Mouse (Mus musculus) T-cell, adult 2 months (primary cell): ENCODE data around the gene Rorc.

Source experiments
- DNase-seq: peaks from one replicate; pipeline ENCODE4 v3.0.0; 2022; ENCODE audit warnings: low spot score

Gene Rorc

GRCm38 (mm10) chr3:94372641-94373040, at the start of gene Rorc:
TSS of gene Rorc (plus strand) at chr3:94372794.
- DNase-seq, result no peak

DNA sequence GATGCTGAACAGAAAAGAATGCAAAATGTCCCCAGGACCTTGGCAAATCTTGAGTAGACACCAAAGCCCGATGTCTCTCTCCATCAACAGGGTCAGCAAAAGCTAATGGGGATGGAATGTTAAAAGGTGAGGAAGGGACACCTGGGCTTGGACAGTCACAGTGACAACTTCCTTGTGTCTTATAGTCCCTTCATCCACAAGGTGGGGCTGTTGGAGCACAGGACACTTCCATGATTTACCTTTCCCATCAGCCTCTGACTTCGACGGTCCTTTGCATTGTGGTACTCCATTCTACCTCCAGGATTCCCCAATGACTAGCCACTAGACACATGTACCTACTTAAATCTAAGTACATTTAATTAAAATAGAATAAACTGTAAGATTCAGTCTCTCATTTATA, 43.9 kb upstream of the Rorc start:
- no peak for DNase-seq

GRCm38 (mm10) chr3:94334442-94334841, 38.2 kb upstream of the Rorc start:
- DNase-seq, result no peak

DNA sequence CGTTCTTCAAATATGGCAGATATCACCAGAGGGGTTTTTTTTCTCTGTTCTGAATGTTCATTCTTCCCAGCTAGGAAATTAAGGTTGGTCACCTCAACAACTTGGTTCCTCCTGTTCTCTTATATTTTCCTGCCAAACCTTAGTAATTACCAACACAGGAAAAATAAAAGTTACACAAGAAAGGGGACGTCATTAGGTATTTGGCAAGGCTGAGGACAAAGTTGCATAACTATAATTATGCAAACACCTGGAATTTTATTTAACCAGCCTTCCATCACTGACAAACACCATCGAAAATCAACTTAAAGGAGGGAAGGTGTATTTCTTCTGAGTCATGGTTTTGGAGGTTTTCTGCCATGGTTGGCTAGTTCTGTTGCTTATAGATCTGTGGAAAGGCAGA, 34.1 kb upstream of the Rorc start:
- DNase-seq, result no peak

GRCm38 (mm10) chr3:94341959-94342422, 30.6 kb upstream of the Rorc start, which contains the start of gene Them5:
TSS of gene Them5 (plus strand) at chr3:94342099.
- no peak for DNase-seq

DNA sequence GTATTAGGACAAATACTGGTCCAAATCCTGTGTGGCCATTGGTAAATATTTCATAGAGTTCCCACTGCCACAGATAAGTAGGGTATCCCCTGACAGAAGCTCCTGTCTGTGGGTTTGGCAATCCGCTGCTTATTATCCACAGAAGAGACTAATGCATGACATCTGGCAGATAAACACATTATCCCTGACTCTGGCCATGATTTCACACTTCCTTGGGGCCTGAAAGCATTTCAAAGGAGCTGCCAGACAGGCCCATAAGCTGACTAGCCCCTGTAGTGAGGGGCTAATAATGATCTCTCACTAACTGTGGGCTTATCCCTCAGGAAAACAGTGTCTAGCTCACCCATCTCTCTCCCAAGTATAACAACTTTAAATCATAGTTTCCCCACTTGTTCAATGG, 30.0 kb upstream of the Rorc start:
- no peak for DNase-seq

DNA sequence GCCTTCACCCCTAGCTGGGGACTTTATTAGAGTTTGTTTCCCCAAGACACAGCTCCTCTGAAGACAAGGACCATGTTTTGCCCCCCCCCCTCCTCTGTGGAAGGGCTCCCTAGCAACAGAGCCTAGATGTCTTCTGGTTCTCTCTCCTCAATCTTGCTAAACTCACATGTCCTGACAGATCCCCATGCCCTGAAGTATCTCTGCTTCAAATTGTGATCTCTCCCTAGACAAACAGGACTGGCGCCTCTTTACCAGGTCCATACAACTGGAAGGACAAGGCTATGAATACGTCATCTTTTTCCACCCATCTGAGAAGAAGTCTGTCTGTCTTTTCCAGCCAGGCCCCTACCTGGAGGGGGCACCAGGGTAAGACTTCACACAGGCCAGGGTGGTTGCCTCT, 28.4 kb upstream of the Rorc start:
- no peak for DNase-seq

DNA sequence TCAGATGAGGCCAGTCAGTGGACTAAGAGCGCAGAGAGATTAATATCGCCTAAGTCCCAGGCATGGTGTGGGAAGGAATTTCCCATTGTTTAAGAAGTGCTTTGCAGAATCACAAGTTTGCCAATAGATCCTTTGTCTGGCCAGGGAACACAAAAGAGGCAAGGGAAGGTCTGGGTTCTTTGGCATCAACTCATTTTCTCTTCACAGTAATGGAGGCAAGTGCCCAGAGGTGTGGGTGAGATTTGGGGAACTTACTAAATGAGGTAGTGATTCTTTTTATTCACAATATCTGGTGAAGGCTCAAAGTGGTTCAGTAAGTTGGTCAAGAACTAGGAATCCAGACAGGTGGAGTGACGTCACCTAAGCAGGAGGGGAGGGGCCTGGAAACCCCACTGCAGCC, 27.7 kb upstream of the Rorc start:
- no peak for DNase-seq

DNA sequence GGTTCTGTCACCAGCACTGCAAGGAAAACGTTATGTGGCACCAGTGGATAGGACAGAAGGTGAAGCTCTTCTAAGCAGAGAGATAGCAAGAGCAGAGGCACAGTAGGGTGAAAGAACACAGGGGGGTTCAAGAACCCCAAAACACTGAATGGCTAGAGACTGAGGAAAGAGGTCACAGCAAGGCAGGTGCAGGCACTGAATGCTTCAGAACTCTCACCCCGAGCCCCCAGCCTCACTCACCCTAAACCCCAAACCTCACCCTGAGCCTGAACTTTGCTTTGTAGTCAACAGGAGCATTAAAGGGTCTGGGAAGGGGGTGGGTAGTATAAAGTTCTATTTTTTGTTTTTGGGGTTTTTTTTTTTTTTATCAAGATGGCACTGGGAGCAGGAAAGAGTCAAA, 24.4 kb upstream of the Rorc start:
- DNase-seq, result no peak

GRCm38 (mm10) chr3:94360812-94361211, 11.8 kb upstream of the Rorc start:
- no peak for DNase-seq

DNA sequence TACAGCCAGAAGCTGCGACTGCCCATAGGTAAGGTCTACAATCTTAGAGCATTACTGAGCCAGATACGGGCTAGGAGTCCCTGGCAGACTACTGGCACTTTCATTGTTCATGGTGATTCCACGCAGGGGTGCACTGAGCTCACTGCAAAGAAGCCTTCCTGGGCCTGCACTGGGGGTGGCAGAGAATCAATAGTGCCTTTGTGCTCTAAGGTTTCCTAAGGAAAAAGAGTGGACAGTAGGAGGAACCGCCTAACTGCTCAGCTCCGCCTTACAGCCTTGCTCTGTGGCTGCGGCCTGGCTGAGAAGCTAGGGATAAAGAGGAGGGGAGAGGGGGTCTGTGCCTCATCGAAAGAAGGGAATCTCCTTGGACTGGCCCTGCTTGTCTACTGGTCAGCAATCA, 10.5 kb upstream of the Rorc start, which contains the start of gene C2cd4d:
C2cd4d (plus strand) TSS at position 301 of the 400 bp plus-strand sequence.
- no peak for DNase-seq

DNA sequence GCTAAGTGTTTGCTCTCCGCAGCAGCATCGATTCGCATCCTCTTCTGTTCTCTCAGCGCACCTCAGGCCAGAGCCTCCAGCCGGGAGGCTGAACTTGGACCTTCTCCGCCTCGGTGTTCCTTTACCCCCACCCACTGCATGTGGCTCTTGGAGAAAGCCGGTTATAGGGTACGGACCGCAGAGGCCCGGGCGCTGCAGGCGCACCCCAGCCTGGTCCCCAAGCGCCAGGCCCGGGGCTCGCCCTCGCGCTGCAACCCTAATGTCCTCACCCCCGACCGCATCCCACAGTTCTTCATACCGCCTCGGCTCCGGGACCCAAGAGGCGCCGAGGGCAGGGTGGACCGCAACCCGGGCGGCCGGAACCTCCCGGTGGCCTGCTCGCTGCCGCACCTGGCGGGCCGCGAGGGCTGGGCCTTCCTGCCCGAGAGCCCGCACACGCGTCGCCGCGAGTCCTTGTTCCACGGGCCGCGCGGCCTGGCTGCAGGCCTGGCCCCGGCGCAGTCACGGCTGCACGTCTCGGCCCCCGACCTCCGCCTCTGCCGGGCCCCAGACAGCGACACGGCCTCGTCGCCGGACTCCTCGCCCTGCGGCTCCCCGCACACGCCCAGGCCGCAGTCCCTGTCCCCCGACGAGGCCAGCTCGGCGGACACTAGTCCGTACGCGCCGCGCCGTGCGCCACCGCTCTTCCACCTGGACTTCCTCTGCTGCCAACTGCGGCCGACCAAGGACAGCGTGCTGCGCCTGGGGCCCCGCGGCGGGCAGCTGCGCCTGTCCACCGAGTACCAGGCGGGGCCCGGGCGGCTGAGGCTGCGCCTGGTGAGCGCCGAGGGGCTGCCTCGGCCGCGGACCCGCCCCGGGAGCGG, 9.1 kb upstream of the Rorc start:
- no peak for DNase-seq

DNA sequence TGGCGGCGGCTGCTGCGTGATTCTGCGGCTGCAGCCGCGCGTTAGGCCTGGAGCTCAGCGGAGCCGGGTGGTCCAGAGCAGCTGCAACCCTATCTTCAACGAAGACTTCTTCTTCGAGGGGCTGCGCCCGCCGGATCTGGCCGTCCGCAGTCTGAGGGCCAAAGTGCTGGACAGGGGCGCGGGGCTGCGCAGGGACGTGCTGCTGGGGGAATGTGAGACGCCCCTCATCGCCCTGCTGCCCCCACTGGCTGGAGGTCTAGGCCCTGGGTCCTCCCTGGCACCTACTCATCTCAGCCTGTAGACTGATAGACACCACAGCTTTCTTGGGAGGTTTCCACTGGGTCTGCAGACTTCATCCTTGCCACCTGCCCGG, 8.5 kb upstream of the Rorc start:
- no peak for DNase-seq

DNA sequence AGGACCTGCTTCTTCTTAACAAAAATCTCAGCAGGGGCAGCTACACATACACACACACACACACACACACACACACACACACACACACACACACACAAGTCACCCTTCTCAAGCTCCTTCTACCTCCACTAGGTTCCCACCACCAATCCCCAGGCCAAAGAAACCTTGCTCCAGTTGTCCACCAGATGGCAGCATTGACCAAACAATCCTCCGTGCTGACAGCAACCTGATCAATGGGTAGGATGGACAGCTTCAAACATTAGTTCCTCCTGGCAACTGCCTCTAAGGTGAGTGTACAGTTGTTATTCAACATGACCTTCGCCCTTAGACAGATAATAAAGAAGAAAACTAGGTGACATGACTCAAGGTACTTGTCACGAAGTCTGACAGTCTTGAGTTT, 5.8 kb upstream of the Rorc start:
- DNase-seq, result peak; percentile 78

DNA sequence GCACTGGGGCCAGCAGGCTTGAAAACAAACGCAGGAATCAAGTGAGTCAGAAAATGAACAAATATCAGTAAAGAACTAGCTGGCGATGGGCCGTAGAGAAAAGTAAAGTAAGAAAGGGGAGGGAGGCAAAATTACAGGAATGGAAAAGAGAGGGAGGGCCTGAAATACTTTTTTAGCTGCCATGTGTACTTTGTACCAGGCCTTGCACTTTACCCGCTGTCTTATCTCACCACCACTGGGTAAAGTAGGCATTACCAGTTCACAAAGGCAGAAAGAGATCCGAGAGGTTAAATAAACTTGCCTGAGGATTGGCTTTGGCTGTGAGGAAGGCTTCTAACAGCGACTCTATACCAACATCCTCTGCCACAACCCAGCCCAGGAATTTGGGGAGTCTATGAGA, 5.1 kb upstream of the Rorc start:
- DNase-seq, result no peak

DNA sequence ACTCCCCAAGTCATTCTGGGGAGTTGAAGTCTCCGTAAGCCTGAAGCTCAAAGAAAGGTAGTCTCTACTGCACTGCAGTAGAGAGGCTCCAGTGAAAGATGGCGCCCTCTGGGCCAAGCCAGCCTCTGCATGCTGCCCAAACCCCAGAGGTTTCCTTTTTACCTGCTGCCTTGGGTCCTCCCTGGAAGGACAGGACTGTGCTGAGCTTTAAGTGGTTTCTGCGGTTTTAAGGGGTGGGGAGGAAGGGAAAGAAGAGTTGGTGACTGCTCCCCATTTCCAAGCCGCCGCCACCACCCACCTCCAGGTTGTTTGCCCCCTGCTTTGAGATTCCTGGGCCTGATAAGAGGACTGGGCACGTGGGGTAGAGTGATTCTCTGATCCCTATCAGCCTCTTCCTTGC, 4.0 kb upstream of the Rorc start:
- no peak for DNase-seq

DNA sequence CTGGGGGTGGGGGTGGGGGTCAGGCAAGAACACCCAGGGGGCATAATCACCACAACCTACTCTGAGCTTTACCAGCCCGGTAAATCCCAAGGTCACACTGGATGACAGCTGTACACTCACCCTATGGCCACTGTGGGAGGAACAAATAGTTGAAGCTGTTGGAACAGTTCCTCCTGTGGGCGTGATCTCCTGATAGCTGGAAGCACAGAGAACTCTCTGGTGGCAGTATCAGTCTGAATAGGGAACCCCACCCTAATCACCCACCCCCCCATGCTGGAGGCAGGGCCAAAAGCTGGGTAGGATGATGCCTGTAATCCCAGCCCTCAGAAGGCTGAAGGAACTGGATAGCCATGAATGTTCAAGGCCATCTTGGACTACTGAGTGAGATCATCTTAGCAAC, 2.9 kb upstream of the Rorc start:
- DNase-seq, result no peak

- DNase-seq, result no peak
Observed at GRCm38 (mm10) chr3:94371637-94372036, 957 bp upstream of the Rorc start.

DNA sequence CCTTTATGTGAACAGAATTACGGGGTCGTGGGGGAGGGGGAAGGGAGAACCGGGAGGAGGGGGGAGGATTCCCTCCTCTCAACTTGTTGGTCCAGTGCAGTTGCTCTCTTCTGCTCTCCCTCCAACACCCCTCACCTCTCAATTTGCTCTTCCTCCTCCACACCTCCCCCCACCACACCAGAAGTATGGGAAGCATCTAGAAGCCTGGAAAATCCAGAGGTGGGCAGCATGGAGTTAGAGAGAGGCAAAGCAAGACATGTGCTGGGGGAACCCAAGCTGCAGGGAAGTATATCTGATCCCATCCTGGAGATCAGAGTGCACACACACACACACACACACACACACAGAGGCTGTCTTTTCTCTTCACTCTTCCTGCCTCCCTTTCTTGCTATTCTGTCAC, 556 bp upstream of the Rorc start:
- no peak for DNase-seq

DNA sequence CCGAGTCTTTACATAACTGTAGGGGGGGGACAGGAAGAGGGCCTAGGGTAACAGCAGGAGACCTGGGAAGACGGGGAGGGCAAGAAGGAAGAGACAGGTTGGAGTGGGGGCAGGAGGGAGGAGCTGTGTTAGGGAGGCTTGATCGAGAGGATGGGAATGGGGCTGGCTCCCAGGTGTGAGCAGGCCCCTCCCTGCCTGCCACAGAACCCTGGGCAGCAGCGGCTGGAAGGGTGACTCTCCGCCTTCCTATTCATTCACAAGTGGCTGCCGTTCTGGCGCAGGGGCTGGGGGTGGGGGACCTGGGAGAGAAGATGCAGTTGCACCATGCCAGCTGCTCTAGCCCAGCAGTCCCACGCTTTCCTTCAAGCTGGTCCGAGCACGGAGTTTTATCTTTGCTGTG, 496 bp downstream of the Rorc start:
- DNase-seq, result no peak

DNA sequence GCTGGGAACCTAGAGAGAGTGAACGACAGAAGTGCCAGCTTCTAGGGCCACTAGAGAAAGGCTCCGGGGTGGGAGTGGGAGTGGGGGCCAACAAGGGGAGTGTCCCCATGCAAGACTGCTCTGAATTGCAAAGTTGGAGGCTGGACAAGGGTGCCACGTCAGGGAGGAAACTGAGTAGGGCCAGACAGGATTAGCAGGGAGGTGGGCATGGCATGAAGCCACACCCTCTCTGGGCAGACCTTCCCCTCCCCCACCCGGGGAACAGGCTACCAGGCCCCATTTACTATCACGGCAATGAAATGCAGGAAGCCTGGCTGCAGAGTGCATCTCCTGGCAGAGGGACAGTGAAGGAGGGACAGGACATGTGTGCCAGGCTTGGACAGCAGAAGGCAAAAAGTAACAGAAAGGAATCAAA, 1.0 kb downstream of the Rorc start:
- DNase-seq, result no peak

DNA sequence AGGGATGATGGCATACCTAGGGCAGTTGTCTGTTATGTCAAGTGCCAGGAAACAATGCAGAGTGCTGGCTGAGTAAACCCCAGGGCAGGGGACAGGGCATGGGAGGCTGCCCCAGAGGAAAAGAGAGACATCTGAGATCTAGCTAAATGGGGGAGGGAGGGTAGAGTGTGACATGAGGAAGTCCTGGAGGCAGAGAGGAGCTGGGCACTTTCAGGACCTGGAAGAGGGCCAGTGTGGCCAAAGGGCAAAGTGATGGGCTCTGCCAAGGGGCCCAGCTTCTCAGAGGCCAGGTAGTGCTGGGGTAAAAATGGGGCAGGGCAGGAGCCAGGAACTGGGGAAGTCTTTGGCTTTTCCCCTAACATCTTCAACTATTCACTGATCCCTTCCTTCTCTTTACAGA, 2.0 kb downstream of the Rorc start:
- DNase-seq, result no peak

GRCm38 (mm10) chr3:94375146-94375545, 2.6 kb downstream of the Rorc start:
- no peak for DNase-seq

GRCm38 (mm10) chr3:94375861-94376260, 3.3 kb downstream of the Rorc start:
- no peak for DNase-seq
